Mouse (Mus musculus): Measurements from ENCODE around the gene Ntrk1.
"Not testable (repeated sequence)": the region's sequence is repeated elsewhere in the genome, so short reads cannot be mapped to it uniquely, and the experiment has no call there.

Gene Ntrk1

GRCm38 (mm10) chr3:87794922-87795325, at the start of gene Ntrk1:
Gene Ntrk1, minus strand, starts transcription at chr3:87795162.
- DNase-seq (ENCODE audit: low read depth, low spot score) = peak; percentile 46

GRCm38 (mm10) chr3:87840858-87841257, 45.9 kb upstream of the Ntrk1 start:
- no peak for DNase-seq (ENCODE audit: low read depth, low spot score)

GRCm38 (mm10) chr3:87838622-87839021, 43.7 kb upstream of the Ntrk1 start:
- DNase-seq (ENCODE audit: low read depth, low spot score) = peak; percentile 90

- peak; percentile 80 for DNase-seq (ENCODE audit: low read depth, low spot score)
These were observed 38.5 kb upstream of the Ntrk1 start for GRCm38 (mm10) chr3:87833482-87833881.

- DNase-seq (ENCODE audit: low read depth, low spot score) = peak; percentile 68
These were observed 37.3 kb upstream of the Ntrk1 start for GRCm38 (mm10) chr3:87832109-87832859.

GRCm38 (mm10) chr3:87829025-87829424, 34.1 kb upstream of the Ntrk1 start:
- DNase-seq (ENCODE audit: low read depth, low spot score) = peak; percentile 33

- DNase-seq (ENCODE audit: low read depth, low spot score) = no peak
These were observed 33.5 kb upstream of the Ntrk1 start for GRCm38 (mm10) chr3:87828435-87828834.

- not testable (repeated sequence) for DNase-seq (ENCODE audit: low read depth, low spot score)
These were observed 29.2 kb upstream of the Ntrk1 start, which contains the start of gene Pear1 for GRCm38 (mm10) chr3:87824206-87824605. Gene Pear1, minus strand, starts transcription at chr3:87824306.

GRCm38 (mm10) chr3:87818226-87818625, 23.3 kb upstream of the Ntrk1 start:
- no peak for DNase-seq (ENCODE audit: low read depth, low spot score)

GRCm38 (mm10) chr3:87816646-87817093, 21.7 kb upstream of the Ntrk1 start:
- DNase-seq (ENCODE audit: low read depth, low spot score) = peak; percentile 90

GRCm38 (mm10) chr3:87816166-87816565, 21.2 kb upstream of the Ntrk1 start:
- DNase-seq (ENCODE audit: low read depth, low spot score) = no peak

GRCm38 (mm10) chr3:87812873-87813272, 17.9 kb upstream of the Ntrk1 start:
- no peak for DNase-seq (ENCODE audit: low read depth, low spot score)

GRCm38 (mm10) chr3:87812413-87812812, 17.5 kb upstream of the Ntrk1 start:
- no peak for DNase-seq (ENCODE audit: low read depth, low spot score)

GRCm38 (mm10) chr3:87811297-87811696, 16.3 kb upstream of the Ntrk1 start:
- no peak for DNase-seq (ENCODE audit: low read depth, low spot score)

- no peak for DNase-seq (ENCODE audit: low read depth, low spot score)
These were observed 14.5 kb upstream of the Ntrk1 start for GRCm38 (mm10) chr3:87809322-87809962.

- peak; percentile 51 for DNase-seq (ENCODE audit: low read depth, low spot score)
These were observed 9.2 kb upstream of the Ntrk1 start for GRCm38 (mm10) chr3:87804038-87804677.

- DNase-seq (ENCODE audit: low read depth, low spot score) = no peak
These were observed 6.7 kb upstream of the Ntrk1 start for GRCm38 (mm10) chr3:87801681-87802080.

GRCm38 (mm10) chr3:87796736-87797334, 1.9 kb upstream of the Ntrk1 start, which contains the start of gene Insrr:
Gene Insrr, plus strand, starts transcription at chr3:87796951.
- peak; percentile 14 for DNase-seq (ENCODE audit: low read depth, low spot score)

GRCm38 (mm10) chr3:87795336-87796277, 645 bp upstream of the Ntrk1 start:
- DNase-seq (ENCODE audit: low read depth, low spot score) = peak; percentile 80

- DNase-seq (ENCODE audit: low read depth, low spot score) = no peak
These were observed 5.2 kb downstream of the Ntrk1 start for GRCm38 (mm10) chr3:87789768-87790167.

GRCm38 (mm10) chr3:87789248-87789647, 5.7 kb downstream of the Ntrk1 start:
- no peak for DNase-seq (ENCODE audit: low read depth, low spot score)

Data from CD4-positive, CD25-positive, alpha-beta regulatory T cell, adult 2 months (primary cell).